Mouse (Mus musculus) ES-E14 (cell line): ENCODE measurements at regions not wholly inside any gene's neighbourhood (a gene's known extent, or its start where the extent isn't known, plus 50 kb on each side); places are given as distances from the start of the nearest gene placed in this dataset.

Experiments used
- DNase-seq: peaks from one replicate; pipeline ENCODE4 v3.0.0-alpha.2; 2013; ENCODE audit warnings: low read depth, low spot score
- H3K27ac ChIP-seq: 2 replicates; pipeline ENCODE4 v1.5.1; 2012; ENCODE audit warnings: low read depth, mild to moderate bottlenecking, low read length, moderate library complexity, mixed read lengths; ENCODE audit not compliant: poor library complexity, insufficient read depth, severe bottlenecking
- H3K36me3 ChIP-seq: 2 replicates; pipeline ENCODE4 v1.6.1; 2012; ENCODE audit warnings: mild to moderate bottlenecking, low read length, moderate library complexity, mixed read lengths; ENCODE audit not compliant: control insufficient read depth, poor library complexity, insufficient read depth, severe bottlenecking
- H3K4me1 ChIP-seq, 2 experiments: fragments of 150-350 bp in 1 of 2; sonication (generic) in 1 of 2; 2 replicates each; pipeline ENCODE4 v1.6.1; 2012; ENCODE audit warnings: low read length in 2 of 2, mild to moderate bottlenecking in 1 of 2, mixed read lengths in 1 of 2; ENCODE audit not compliant: control insufficient read depth in 2 of 2, insufficient read depth in 2 of 2, poor library complexity in 1 of 2
- H3K4me3 ChIP-seq, 2 experiments: fragments of 150-350 bp in 1 of 2; sonication (generic) in 1 of 2; 2 replicates each; pipeline ENCODE4 v1.5.1; 2012; ENCODE audit warnings: low read length in 2 of 2, low read depth in 1 of 2, mild to moderate bottlenecking in 1 of 2, mixed read lengths in 1 of 2; ENCODE audit not compliant: insufficient read depth in 1 of 2, poor library complexity in 1 of 2, severe bottlenecking in 1 of 2
- H3K9ac ChIP-seq: 2 replicates; pipeline ENCODE4 v1.6.1; 2012; ENCODE audit warnings: low read depth, mild to moderate bottlenecking, low read length, mixed read lengths; ENCODE audit not compliant: poor library complexity, insufficient read depth, severe bottlenecking
- H3K9me3 ChIP-seq: fragments of 150-350 bp; sonication (generic); 2 replicates; pipeline ENCODE4 v1.6.1; 2012; ENCODE audit warnings: low read depth, mild to moderate bottlenecking, low read length; ENCODE audit not compliant: control insufficient read depth, insufficient read depth
- CHD2 ChIP-seq: IDR thresholded peaks from 2 replicates; pipeline ENCODE4 v1.6.1; 2014; ENCODE audit warnings: mild to moderate bottlenecking, low read depth, low read length, inconsistent platforms
- HCFC1 ChIP-seq: IDR thresholded peaks from 2 replicates; pipeline ENCODE4 v1.6.1; 2012; ENCODE audit warnings: low read length, inconsistent platforms, borderline replicate concordance; ENCODE audit not compliant: insufficient read depth
- MAFK ChIP-seq: IDR thresholded peaks from 2 replicates; pipeline ENCODE4 v1.6.1; 2014; ENCODE audit warnings: mild to moderate bottlenecking, low read depth, low read length, inconsistent platforms; ENCODE audit not compliant: insufficient read depth
- ZC3H11A ChIP-seq: IDR thresholded peaks from 2 replicates; pipeline ENCODE4 v1.6.1; 2012; ENCODE audit warnings: low read depth, mild to moderate bottlenecking, inconsistent platforms, low read length, borderline replicate concordance
- ZNF384 ChIP-seq: IDR thresholded peaks from 2 replicates; pipeline ENCODE4 v1.6.1; 2012; ENCODE audit warnings: low read depth, low read length, inconsistent platforms
- in situ Hi-C, 2 experiments: fragments of 600-800 bp; cut with MboI; formaldehyde crosslinking; loops; one replicate each; pipeline ENCODE4 v1.15.1; 2025; ENCODE audit warnings: low sequenced_read_pairs in 2 of 2, inconsistent platforms in 1 of 2; ENCODE audit not compliant: unreplicated experiment in 2 of 2

- in situ Hi-C loops, result no loop called here
- no peaks in the 10 kb centered on the region for H3K9me3 ChIP-seq
- no peak overlapping the region for H3K9ac ChIP-seq
- H3K27ac ChIP-seq, result no peak overlapping the region
- H3K4me3 ChIP-seq, result no peak overlapping the region
- H3K36me3 ChIP-seq, result no peaks in the 10 kb centered on the region
- TF ChIP-seq MAFK (no peak), HCFC1 (no peak), CHD2 (no peak), ZC3H11A (no peak)
- DNase-seq, result no peak
- no peaks in the 10 kb centered on the region for H3K4me1 ChIP-seq
Observed at GRCm38 (mm10) chr4:93986189-93986588, 570.2 kb upstream of the Gm10306 start.

GRCm38 (mm10) chr4:93990273-93990869, 566.0 kb upstream of the Gm10306 start:
- TF ChIP-seq HCFC1 (no peak), ZC3H11A (no peak), MAFK (no peak), CHD2 (no peak), ZNF384 (no peak)
- in situ Hi-C loops, result no loop called here
- no peaks in the 10 kb centered on the region for H3K4me1 ChIP-seq

GRCm38 (mm10) chr4:94005818-94006217, 550.5 kb upstream of the Gm10306 start:
- no peaks in the 10 kb centered on the region for H3K9me3 ChIP-seq
- H3K27ac ChIP-seq, result no peak overlapping the region
- H3K9ac ChIP-seq, result no peak overlapping the region
- H3K4me1 ChIP-seq, result no peaks in the 10 kb centered on the region
- no peaks in the 10 kb centered on the region for H3K36me3 ChIP-seq
- DNase-seq, result no peak
- no peak overlapping the region for H3K4me3 ChIP-seq
- TF ChIP-seq ZNF384, result no peak
- TF ChIP-seq CHD2, result no peak
- TF ChIP-seq ZC3H11A, result no peak
- no peak for TF ChIP-seq HCFC1
- no peak for TF ChIP-seq MAFK
- in situ Hi-C loops, result no loop called here

More at GRCm38 (mm10) chr4:93990273-93990869, 566.0 kb upstream of the Gm10306 start:
- H3K4me3 ChIP-seq, result no peak overlapping the region
- H3K27ac ChIP-seq, result no peak overlapping the region
- H3K9ac ChIP-seq, result no peak overlapping the region
- no peaks in the 10 kb centered on the region for H3K9me3 ChIP-seq
- DNase-seq, result no peak
- no peaks in the 10 kb centered on the region for H3K36me3 ChIP-seq

- H3K9ac ChIP-seq, result no peak overlapping the region
- TF ChIP-seq ZC3H11A (0 out of 2 replicates have a peak, but pooled peaks have one; percentile 10), HCFC1 (no peak)
- peak; percentile 24 for DNase-seq
- no peak overlapping the region for H3K27ac ChIP-seq
- no peaks in the 10 kb centered on the region for H3K4me1 ChIP-seq
- no peaks in the 10 kb centered on the region for H3K9me3 ChIP-seq
- no peak overlapping the region for H3K4me3 ChIP-seq
- in situ Hi-C loops, result no loop called here
- no peaks in the 10 kb centered on the region for H3K36me3 ChIP-seq
Observed at GRCm38 (mm10) chr4:94007088-94007768, 549.1 kb upstream of the Gm10306 start.
